Mouse (Mus musculus): ENCODE data around the gene Igf2bp2. TPM values are rescaled to one million over a fixed set of nuclear protein-coding genes. Genes with fewer than 3 reads are reported as not detected.

The Igf2bp2 gene
- total RNA-seq, 4 experiments from 2014 or later = 0.70 to 1.9 (median 0.85) TPM

GRCm38 (mm10) chr16:22109159-22109558 is 53.9 kb downstream of the Igf2bp2 start:
- DNase-seq (ENCODE audit: low spot score in 2 of 2) = no peak

GRCm38 (mm10) chr16:22107897-22108516 is 55.1 kb downstream of the Igf2bp2 start:
- DNase-seq (ENCODE audit: low spot score in 2 of 2) = no peak

GRCm38 (mm10) chr16:22106012-22106584 is 57.0 kb downstream of the Igf2bp2 start:
- DNase-seq (ENCODE audit: low spot score in 2 of 2) = no peak

- DNase-seq (ENCODE audit: low spot score in 2 of 2) = no peak
Observed at GRCm38 (mm10) chr16:22100067-22100466, 63.0 kb downstream of the Igf2bp2 start.

GRCm38 (mm10) chr16:22097659-22098058 is 65.4 kb downstream of the Igf2bp2 start:
- DNase-seq (ENCODE audit: low spot score in 2 of 2) = no peak

- DNase-seq (ENCODE audit: low spot score in 2 of 2) = no peak
Observed at GRCm38 (mm10) chr16:22095751-22096150, 67.3 kb downstream of the Igf2bp2 start.

- DNase-seq (ENCODE audit: low spot score in 2 of 2) = no peak
Observed at GRCm38 (mm10) chr16:22091255-22091783, 71.8 kb downstream of the Igf2bp2 start.

GRCm38 (mm10) chr16:22085411-22085810 is 77.7 kb downstream of the Igf2bp2 start:
- no peak for DNase-seq (ENCODE audit: low spot score in 2 of 2)

- no peak for DNase-seq (ENCODE audit: low spot score in 2 of 2)
Observed at GRCm38 (mm10) chr16:22080125-22080710, 82.9 kb downstream of the Igf2bp2 start.

- no peak for DNase-seq (ENCODE audit: low spot score in 2 of 2)
Observed at GRCm38 (mm10) chr16:22076620-22076941, 86.5 kb downstream of the Igf2bp2 start.

GRCm38 (mm10) chr16:22075829-22076619 is 87.1 kb downstream of the Igf2bp2 start:
- DNase-seq (ENCODE audit: low spot score in 2 of 2) = no peak

- no peak for DNase-seq (ENCODE audit: low spot score in 2 of 2)
Observed at GRCm38 (mm10) chr16:22075067-22075466, 88.0 kb downstream of the Igf2bp2 start.

GRCm38 (mm10) chr16:22071361-22071760 is 91.7 kb downstream of the Igf2bp2 start:
- DNase-seq (ENCODE audit: low spot score in 2 of 2) = no peak

GRCm38 (mm10) chr16:22067406-22067805 is 95.7 kb downstream of the Igf2bp2 start:
- DNase-seq (ENCODE audit: low spot score in 2 of 2) = no peak

GRCm38 (mm10) chr16:22065536-22065935 is 97.6 kb downstream of the Igf2bp2 start:
- DNase-seq (ENCODE audit: low spot score in 2 of 2) = no peak

- no peak for DNase-seq (ENCODE audit: low spot score in 2 of 2)
Observed at GRCm38 (mm10) chr16:22062284-22062683, 100.8 kb downstream of the Igf2bp2 start.

- no peak for DNase-seq (ENCODE audit: low spot score in 2 of 2)
Observed at GRCm38 (mm10) chr16:22061555-22062160, 101.4 kb downstream of the Igf2bp2 start.

- no peak for DNase-seq (ENCODE audit: low spot score in 2 of 2)
Observed at GRCm38 (mm10) chr16:22060416-22060815, 102.7 kb downstream of the Igf2bp2 start.

- no peak for DNase-seq (ENCODE audit: low spot score in 2 of 2)
Observed at GRCm38 (mm10) chr16:22058871-22059270, 104.2 kb downstream of the Igf2bp2 start.

GRCm38 (mm10) chr16:22057498-22057897 is 105.6 kb downstream of the Igf2bp2 start:
- no peak for DNase-seq (ENCODE audit: low spot score in 2 of 2)

GRCm38 (mm10) chr16:22053411-22053810 is 109.7 kb downstream of the Igf2bp2 start:
- no peak for DNase-seq (ENCODE audit: low spot score in 2 of 2)

Data from left cerebral cortex, adult 8-10 months (tissue).